Mouse (Mus musculus) limb, embryonic 15.5 days (tissue): ENCODE measurements around the gene Kif2c. TPM values are rescaled to one million over a fixed set of nuclear protein-coding genes. Genes with fewer than 3 reads are reported as not detected.

Experiments
- ATAC-seq: fragments of 200-750 bp; cut with Nextera tagmentation; 2 replicates; pipeline ENCODE4 v1.8.0; 2017; ENCODE audit warnings: low read depth, moderate TSS enrichment; ENCODE audit not compliant: insufficient number of reproducible peaks, low FRiP score, low TSS enrichment
- H3K27ac ChIP-seq: fragments of 300-500 bp; sonication (generic); 2 replicates; pipeline ENCODE4 v1.5.1; 2015; ENCODE audit warnings: moderate library complexity, mild to moderate bottlenecking, inconsistent platforms
- H3K27me3 ChIP-seq: fragments of 300-500 bp; sonication (generic); 2 replicates; pipeline ENCODE4 v1.6.1; 2015; ENCODE audit warnings: inconsistent platforms
- H3K36me3 ChIP-seq: fragments of 300-500 bp; sonication (generic); 2 replicates; pipeline ENCODE4 v1.6.1; 2015; ENCODE audit warnings: inconsistent platforms
- H3K4me1 ChIP-seq: fragments of 300-500 bp; sonication (generic); 2 replicates; pipeline ENCODE4 v1.6.1; 2015; ENCODE audit warnings: inconsistent platforms
- H3K4me2 ChIP-seq: fragments of 300-500 bp; sonication (generic); 2 replicates; pipeline ENCODE4 v1.6.1; 2015; ENCODE audit warnings: mild to moderate bottlenecking, inconsistent platforms
- H3K4me3 ChIP-seq: fragments of 300-500 bp; sonication (generic); 2 replicates; pipeline ENCODE4 v1.5.1; 2015; ENCODE audit warnings: mild to moderate bottlenecking, inconsistent platforms
- H3K9ac ChIP-seq: fragments of 300-500 bp; sonication (generic); 2 replicates; pipeline ENCODE4 v1.6.1; 2015; ENCODE audit warnings: inconsistent platforms
- H3K9me3 ChIP-seq: fragments of 300-500 bp; sonication (generic); 2 replicates; pipeline ENCODE4 v1.6.1; 2016; ENCODE audit warnings: inconsistent platforms
- WGBS: fragments of 180-500 bp; shearing (Covaris S2); methylation state at CpG from one replicate; pipeline ENCODE4 v1.1.7; 2015; 5-methylcytosine and 5-hydroxymethylcytosine counted together
- polyA plus RNA-seq: library from polyadenylated mRNA; unstranded; fragments of >200 nt; fragmentation: Nextera tagmentation; extraction: Ambion mirVana; gene quantifications from 2 replicates; pipeline ENCODE4 v1.2.1, GENCODE M21; 2015

The Kif2c gene
- polyA plus RNA-seq, 1 experiment from 2014 or later = 45.9 TPM

DNA sequence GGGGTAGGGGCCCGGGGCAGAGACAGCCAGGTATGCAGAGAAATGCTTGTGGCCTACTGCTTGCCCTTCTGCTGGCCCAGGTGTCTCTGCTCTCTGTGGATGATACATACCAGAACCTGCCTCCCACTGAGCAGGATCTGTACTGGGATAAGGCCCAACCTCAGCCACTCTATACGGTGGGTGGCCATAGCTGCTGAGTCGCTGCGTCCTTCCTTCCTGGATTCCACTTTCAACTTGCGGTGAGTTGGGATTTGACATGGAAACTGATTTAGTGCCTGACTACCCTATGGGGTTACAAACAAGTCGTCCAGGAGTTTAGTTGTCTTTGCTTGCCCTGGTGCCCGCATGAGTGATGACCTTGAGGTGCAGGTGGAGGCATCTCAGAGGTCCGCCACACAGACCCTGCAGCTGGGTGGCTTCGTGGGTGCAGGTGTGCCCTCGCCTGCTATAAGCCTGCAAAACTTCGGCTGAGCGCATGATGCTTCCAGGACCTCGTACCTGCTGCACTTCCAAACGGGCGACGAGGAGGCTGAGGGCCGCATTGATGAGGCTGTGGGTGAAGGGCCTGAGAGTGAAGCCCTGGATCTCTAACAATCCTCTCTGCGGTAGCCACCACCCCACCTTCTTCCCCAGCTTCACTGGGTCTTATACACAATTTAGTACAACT, 34.3 kb downstream of the Kif2c start:
- Histone ChIP-seq H3K9me3 (no peaks in the 10 kb centered on the region), H3K9ac (no peak overlapping the region), H3K27ac (0 out of 2 replicates have a peak overlapping the region, but pooled peaks have one; percentile 33), H3K36me3 (peaks cover 38% of the 10 kb centered on the region), H3K27me3 (no peaks in the 10 kb centered on the region), H3K4me3 (no peak overlapping the region), H3K4me2 (no peak overlapping the region), H3K4me1 (peaks cover 7% of the 10 kb centered on the region)
- ATAC-seq = no peak
- 77% methylated on average over 18 of the region's 18 CpGs for WGBS

DNA sequence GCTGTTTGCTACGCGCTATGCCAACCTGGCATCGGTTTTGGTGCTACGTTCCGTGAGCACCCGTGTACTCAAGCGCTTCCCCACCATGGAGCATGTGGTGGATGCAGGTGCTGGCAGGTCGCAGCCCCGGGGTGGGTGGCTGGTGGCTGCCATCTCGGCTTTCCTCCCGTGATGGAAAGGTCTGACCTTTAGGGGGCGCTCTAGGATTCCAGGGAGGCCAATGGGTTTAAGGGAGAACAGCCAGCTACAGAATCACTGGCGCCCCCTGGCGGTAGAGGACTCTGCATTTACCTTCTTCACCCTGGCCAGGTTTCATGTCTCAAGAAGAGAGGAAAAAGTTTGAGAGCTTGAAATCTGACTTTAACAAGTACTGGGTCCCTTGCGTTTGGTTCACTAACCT, 36.3 kb downstream of the Kif2c start:
- H3K4me1 ChIP-seq = no peaks in the 10 kb centered on the region
- H3K9ac ChIP-seq = no peak overlapping the region
- H3K4me3 ChIP-seq = no peak overlapping the region
- no peaks in the 10 kb centered on the region for H3K9me3 ChIP-seq
- no peaks in the 10 kb centered on the region for H3K27me3 ChIP-seq
- H3K36me3 ChIP-seq = peaks cover 20% of the 10 kb centered on the region
- no peak for ATAC-seq
- 33% methylated on average over 15 of the region's 15 CpGs for WGBS
- H3K27ac ChIP-seq = no peak overlapping the region
- no peak overlapping the region for H3K4me2 ChIP-seq

DNA sequence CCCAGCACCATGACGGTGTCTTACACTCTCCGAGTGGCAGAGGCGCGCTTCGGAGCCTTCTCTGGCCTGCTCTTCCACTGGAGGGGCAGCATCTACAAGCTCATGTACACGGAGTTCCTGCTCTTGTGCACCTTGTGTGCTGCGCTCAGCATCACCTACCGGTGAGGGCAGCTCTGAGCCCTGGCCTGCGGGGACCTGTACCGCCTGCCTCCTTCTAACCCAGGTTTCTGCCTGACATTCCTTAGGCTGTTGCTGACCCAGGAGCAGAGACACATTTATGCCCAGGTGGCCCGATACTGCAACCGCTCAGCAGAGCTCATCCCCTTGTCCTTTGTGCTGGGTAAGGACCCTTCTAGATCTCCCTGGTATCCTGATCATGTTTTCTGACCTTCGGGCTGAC, 37.2 kb downstream of the Kif2c start:
- H3K4me2 ChIP-seq = no peak overlapping the region
- H3K27me3 ChIP-seq = no peaks in the 10 kb centered on the region
- peaks cover 11% of the 10 kb centered on the region for H3K36me3 ChIP-seq
- H3K9ac ChIP-seq = no peak overlapping the region
- no peaks in the 10 kb centered on the region for H3K4me1 ChIP-seq
- 90% methylated on average over 13 of the region's 13 CpGs for WGBS
- ATAC-seq = no peak
- no peak overlapping the region for H3K4me3 ChIP-seq
- no peak overlapping the region for H3K27ac ChIP-seq
- no peaks in the 10 kb centered on the region for H3K9me3 ChIP-seq

DNA sequence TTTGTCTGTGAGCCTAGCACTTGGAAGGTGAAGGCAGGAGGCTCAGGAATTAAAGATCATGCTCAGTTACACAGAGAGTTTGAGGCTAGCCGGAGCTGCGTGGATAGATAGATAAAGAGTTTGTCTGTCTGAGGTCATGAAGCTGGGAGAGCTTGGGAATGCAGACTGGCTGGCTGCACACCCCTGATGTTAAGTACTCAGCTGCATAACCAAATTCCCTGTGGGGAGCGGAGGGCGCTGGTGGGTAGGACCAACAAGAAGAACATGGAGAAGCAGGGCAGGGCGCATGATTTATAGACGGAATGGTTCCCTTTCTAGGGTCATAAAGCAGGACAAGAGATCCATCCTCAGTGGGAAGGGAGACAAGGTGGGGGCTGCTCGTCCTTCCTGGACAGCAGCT, 39.4 kb downstream of the Kif2c start:
- Histone ChIP-seq H3K4me3 (no peak overlapping the region), H3K9me3 (no peaks in the 10 kb centered on the region), H3K9ac (no peak overlapping the region), H3K4me2 (no peak overlapping the region), H3K27me3 (no peaks in the 10 kb centered on the region), H3K27ac (no peak overlapping the region), H3K4me1 (no peaks in the 10 kb centered on the region), H3K36me3 (no peaks in the 10 kb centered on the region)
- no peak for ATAC-seq
- 50% methylated on average over 7 of the region's 7 CpGs for WGBS

DNA sequence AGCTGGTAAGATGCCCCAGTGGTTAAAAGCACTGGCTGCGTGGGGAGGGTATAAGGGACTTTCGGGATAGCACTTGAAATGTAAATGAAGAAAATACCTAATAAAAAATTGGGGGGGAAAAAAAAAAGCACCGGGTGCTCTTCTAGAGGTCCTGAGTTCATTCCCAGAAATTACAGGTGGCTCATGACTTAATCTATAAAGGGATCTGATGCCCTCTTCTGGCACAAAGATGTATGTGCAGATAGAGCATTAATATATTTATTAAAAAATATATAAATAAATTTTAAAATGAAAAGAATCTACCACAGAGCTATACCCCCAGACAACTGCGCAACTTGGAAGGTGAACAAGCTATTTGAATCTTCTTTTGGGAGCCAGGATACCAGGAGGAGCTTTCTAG, 41.8 kb downstream of the Kif2c start:
- Histone ChIP-seq H3K9ac (no peak overlapping the region), H3K4me3 (no peak overlapping the region), H3K27ac (no peak overlapping the region), H3K36me3 (no peaks in the 10 kb centered on the region), H3K27me3 (no peaks in the 10 kb centered on the region), H3K4me2 (no peak overlapping the region), H3K9me3 (no peaks in the 10 kb centered on the region), H3K4me1 (no peaks in the 10 kb centered on the region)
- ATAC-seq = no peak
- WGBS = 36% methylated on average over 4 of the region's 4 CpGs

DNA sequence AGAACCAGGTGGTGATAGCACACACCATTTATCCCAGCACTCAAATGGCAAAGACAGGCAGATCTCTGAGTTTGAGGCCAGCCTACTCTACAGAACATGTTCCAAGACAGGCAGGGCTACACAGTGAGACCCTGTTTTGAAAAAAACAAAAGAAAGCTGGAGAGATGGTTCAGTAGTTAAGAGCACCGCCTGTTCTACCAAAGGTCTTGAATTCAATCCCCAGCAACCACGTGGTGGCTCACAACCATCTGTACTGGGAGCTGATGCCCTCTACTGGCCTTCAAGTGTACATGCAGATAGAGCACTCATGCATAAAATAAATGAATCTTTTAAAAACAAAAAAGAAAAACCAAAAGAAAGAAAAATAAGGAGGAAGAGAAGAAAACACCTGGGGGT, 43.2 kb downstream of the Kif2c start:
- Histone ChIP-seq H3K36me3 (no peaks in the 10 kb centered on the region), H3K27ac (no peak overlapping the region), H3K4me3 (no peak overlapping the region), H3K9ac (no peak overlapping the region), H3K9me3 (no peaks in the 10 kb centered on the region), H3K27me3 (no peaks in the 10 kb centered on the region), H3K4me2 (no peak overlapping the region), H3K4me1 (peaks cover 1% of the 10 kb centered on the region)
- ATAC-seq = no peak
- 2% methylated on average over 2 of the region's 2 CpGs for WGBS

DNA sequence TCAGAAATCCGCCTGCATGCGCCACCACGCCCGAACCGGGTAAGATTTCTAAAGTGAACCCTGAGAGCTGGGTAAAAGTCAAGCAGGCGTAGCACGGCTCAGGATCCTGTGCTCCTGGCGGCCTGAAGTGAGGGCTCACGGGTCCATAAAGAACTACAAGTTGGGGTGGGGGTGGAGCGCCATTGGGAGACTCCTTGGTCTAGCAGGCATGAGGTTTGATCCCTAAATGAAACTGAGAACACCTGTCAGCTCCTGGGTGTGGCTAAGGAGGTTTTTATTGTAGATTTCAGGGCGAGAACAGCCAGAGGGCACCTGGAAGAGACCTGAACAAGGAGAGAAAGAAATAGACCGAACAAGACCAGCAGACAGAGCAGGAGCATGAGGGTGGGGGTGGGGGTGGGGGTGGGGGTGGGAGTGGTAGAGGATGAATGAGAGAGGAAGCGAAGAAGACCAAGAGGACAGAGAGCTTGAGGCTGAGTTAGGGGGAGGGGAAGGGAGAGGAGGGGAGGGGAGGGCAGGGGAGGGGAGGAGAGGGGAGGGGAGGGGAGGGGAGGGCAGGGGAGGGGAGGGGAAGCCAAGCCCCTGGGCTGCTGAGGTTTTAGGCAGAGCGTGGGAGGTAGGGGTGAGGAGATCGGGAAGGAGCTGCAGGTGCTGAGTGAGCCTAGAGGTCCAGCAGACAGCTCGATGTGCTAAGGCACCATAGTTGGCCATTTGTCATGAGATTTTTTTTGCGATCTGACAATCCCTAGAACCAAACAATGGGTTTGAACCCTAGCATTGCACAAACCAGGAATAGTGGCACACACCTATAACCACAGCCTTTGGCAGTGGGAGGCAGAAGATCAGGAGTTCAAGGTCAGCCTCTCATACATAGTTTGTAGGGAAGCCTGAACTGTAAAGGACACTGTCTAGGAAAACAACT, 43.9 kb downstream of the Kif2c start:
- no peaks in the 10 kb centered on the region for H3K27me3 ChIP-seq
- ATAC-seq = no peak
- H3K9ac ChIP-seq = no peak overlapping the region
- 62% methylated on average over 16 of the region's 17 CpGs for WGBS
- H3K36me3 ChIP-seq = no peaks in the 10 kb centered on the region
- peaks cover 4% of the 10 kb centered on the region for H3K4me1 ChIP-seq
- H3K27ac ChIP-seq = no peak overlapping the region
- no peak overlapping the region for H3K4me3 ChIP-seq
- no peaks in the 10 kb centered on the region for H3K9me3 ChIP-seq
- no peak overlapping the region for H3K4me2 ChIP-seq

DNA sequence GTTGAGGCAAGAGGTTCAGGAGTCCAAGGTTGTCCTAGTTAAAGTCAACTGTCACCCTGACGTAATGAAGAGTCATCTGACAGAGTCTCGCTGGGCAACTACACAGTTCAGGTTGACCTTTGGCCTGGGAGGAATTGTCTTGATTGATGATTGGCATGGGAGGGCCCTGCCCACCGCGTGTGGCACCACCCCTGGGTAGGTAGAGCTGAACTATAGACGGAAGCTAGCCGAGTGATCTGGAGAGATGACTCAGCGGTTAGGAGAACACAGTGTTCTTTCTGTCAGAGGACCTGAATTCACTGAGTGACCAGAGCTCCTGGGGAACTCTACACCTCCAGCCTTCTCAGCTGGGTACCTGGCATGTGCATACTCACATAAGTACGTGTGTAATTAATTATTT, 46.4 kb downstream of the Kif2c start:
- peaks cover 18% of the 10 kb centered on the region for H3K27me3 ChIP-seq
- WGBS = 27% methylated on average over 8 of the region's 8 CpGs
- no peak overlapping the region for H3K9ac ChIP-seq

DNA sequence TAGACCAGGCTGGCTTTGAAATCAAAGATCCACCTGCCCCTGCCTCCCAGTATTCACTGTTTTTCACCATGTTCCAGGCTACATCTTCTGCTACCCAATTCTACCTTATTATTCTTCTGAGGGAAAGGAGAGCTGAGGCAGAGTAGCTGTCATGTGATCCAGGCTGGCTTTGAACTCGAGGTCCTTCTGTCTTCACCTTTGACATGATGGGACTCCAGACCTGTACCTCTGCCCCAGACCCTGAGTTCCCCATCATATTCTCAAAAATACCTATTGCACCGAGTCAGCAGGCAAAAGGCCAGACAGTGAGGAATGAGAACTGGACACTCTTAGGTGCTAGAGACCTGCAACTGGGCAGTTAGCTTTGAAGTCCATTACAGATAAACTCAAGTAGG, 47.8 kb downstream of the Kif2c start:
- peaks cover 12% of the 10 kb centered on the region for H3K36me3 ChIP-seq
- no peak overlapping the region for H3K9ac ChIP-seq
- peaks cover 16% of the 10 kb centered on the region for H3K4me1 ChIP-seq
- H3K9me3 ChIP-seq = no peaks in the 10 kb centered on the region
- H3K4me3 ChIP-seq = no peak overlapping the region
- peaks cover 18% of the 10 kb centered on the region for H3K27me3 ChIP-seq
- H3K4me2 ChIP-seq = no peak overlapping the region
- no peak overlapping the region for H3K27ac ChIP-seq
- ATAC-seq = no peak
- 33% methylated on average over 2 of the region's 2 CpGs for WGBS

More for the DNA sequence above, 46.4 kb downstream of the Kif2c start:
- H3K27ac ChIP-seq = no peak overlapping the region
- H3K36me3 ChIP-seq = peaks cover under 1% of the 10 kb centered on the region; the same call in 1 of the 2 replicates
- no peaks in the 10 kb centered on the region for H3K9me3 ChIP-seq
- H3K4me2 ChIP-seq = no peak overlapping the region
- H3K4me1 ChIP-seq = peaks cover 16% of the 10 kb centered on the region
- no peak for ATAC-seq
- H3K4me3 ChIP-seq = no peak overlapping the region

DNA sequence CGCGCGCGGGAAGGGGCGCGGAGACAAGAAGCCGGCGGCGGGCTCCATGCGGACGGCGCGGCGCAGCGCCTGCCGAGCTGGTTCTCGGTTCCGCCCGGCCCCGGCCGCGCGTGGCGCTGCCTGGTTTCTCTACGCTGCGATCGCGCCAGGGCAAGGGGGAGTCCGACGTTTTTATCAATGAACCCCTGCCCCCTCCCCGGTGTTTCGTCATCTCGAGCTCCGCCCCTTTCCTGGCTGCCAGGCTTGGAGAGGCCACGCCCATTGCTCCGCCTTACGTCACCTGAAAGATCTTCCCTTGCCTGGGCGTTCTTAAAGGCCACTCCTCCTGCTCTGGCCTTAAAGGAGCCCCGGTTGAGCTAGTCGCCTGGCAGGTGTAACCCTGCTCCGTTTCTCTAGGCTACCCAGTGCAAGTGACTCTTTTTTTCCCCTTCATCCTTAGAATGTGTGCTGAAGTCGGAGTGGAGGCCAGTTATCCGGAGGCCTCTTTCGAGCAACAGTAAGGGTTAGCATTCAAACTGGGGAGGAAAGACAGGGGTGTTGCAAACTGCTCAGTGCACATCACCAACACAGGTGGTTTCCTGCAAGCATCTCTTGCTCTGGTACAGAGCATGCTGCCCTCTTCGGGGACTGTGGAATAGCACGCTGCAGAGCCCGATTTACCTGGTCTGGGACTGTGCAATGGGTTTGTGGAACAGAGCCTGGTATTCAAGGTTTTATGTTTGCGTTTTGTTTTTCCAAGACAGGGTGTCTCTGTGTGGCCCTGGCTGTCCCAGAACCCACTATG, 48.4 kb downstream of the Kif2c start, which contains the start of gene Plk3:
TSS of gene Plk3 (minus strand) at position 147 of the 784 bp plus-strand sequence.
- Histone ChIP-seq H3K4me1 (peaks cover 16% of the 10 kb centered on the region), H3K27ac (peak within 1 kb of the TSS; percentile 54), H3K9ac (peak within 1 kb of the TSS; percentile 54), H3K4me2 (peak within 1 kb of the TSS; percentile 91), H3K9me3 (no peaks in the 10 kb centered on the region), H3K27me3 (peaks cover 18% of the 10 kb centered on the region), H3K4me3 (peak within 1 kb of the TSS; percentile 81), H3K36me3 (peaks cover 15% of the 10 kb centered on the region)
- ATAC-seq = peak; percentile 85
- 2% methylated on average over 31 of the region's 48 CpGs for WGBS

DNA sequence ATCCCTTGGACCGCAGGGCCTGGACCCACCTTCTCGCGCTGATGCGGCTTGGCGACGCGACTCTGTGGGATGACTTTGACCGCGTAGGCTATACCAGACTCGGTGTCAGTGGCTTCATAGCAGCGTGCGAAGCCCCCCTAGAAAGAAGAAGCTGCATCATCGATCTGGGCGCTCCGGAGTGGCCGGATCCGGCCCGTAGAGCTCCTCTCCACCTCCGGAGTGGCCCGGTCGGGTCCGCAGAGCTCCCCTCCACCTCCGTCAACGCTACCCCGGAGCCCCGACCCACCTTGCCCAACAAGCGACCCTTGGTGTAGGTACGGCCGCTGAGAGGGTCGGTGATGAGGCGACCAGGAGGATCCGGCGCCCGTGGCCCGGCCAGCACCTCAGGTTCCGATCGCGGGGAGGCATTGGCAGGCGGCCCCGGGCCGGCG, 49.1 kb downstream of the Kif2c start:
- Histone ChIP-seq H3K4me1 (peaks cover 16% of the 10 kb centered on the region), H3K4me3 (peak overlapping the region; percentile 81), H3K36me3 (peaks cover 21% of the 10 kb centered on the region), H3K4me2 (peak overlapping the region; percentile 91), H3K27me3 (peaks cover 18% of the 10 kb centered on the region), H3K9ac (peak overlapping the region; percentile 54), H3K9me3 (no peaks in the 10 kb centered on the region), H3K27ac (peak overlapping the region; percentile 38; the same call in 1 of the 2 replicates)
- WGBS = 0% methylated on average over 42 of the region's 42 CpGs
- 0 out of 2 replicates have a peak, but pooled peaks have one; percentile 0 for ATAC-seq
